Mouse (Mus musculus) ES-E14 (cell line): Measurements from ENCODE around the gene Uchl4.
"Not testable (repeated sequence)": the region's sequence is repeated elsewhere in the genome, so short reads cannot be mapped to it uniquely, and the experiment has no call there.

Experiments
- HCFC1 ChIP-seq: IDR thresholded peaks from 2 replicates; pipeline ENCODE4 v1.6.1; 2012; ENCODE audit warnings: low read length, inconsistent platforms, borderline replicate concordance; ENCODE audit not compliant: insufficient read depth
- MAFK ChIP-seq: IDR thresholded peaks from 2 replicates; pipeline ENCODE4 v1.6.1; 2014; ENCODE audit warnings: mild to moderate bottlenecking, low read depth, low read length, inconsistent platforms; ENCODE audit not compliant: insufficient read depth
- ZNF384 ChIP-seq: IDR thresholded peaks from 2 replicates; pipeline ENCODE4 v1.6.1; 2012; ENCODE audit warnings: low read depth, low read length, inconsistent platforms

- TF ChIP-seq ZNF384, MAFK, HCFC1: not testable (repeated sequence)
These were observed 33.8 kb downstream of the Uchl4 start for GRCm38 (mm10) chr9:64268836-64269235.
